Mouse (Mus musculus) forebrain, embryonic 16.5 days (tissue): Measurements from ENCODE around the gene Scd4. TPM values are rescaled to one million over a fixed set of nuclear protein-coding genes. Genes with fewer than 3 reads are reported as not detected.
"Not testable (repeated sequence)": the region's sequence is repeated elsewhere in the genome, so short reads cannot be mapped to it uniquely, and the experiment has no call there.

Experiments
- ATAC-seq: fragments of 200-750 bp; cut with Nextera tagmentation; 2 replicates; pipeline ENCODE4 v1.8.0; 2017; ENCODE audit warnings: mild to moderate bottlenecking, moderate library complexity
- H3K27ac ChIP-seq: fragments of 300-500 bp; sonication (generic); 2 replicates; pipeline ENCODE4 v1.5.1; 2014; ENCODE audit warnings: low read length, control low read depth
- H3K27me3 ChIP-seq: fragments of 300-500 bp; sonication (generic); replicated peaks from 2 replicates; pipeline ENCODE4 v1.6.1; 2014; ENCODE audit warnings: low read length; ENCODE audit not compliant: control insufficient read depth, insufficient read depth
- H3K36me3 ChIP-seq: fragments of 300-500 bp; sonication (generic); 2 replicates; pipeline ENCODE4 v1.6.1; 2014; ENCODE audit not compliant: control insufficient read depth, insufficient read depth
- H3K4me1 ChIP-seq: fragments of 300-500 bp; sonication (generic); replicated peaks from 2 replicates; pipeline ENCODE4 v1.6.1; 2014; ENCODE audit warnings: low read length; ENCODE audit not compliant: control insufficient read depth, insufficient read depth
- H3K4me2 ChIP-seq: fragments of 300-500 bp; sonication (generic); 2 replicates; pipeline ENCODE4 v1.6.1; 2014; ENCODE audit warnings: mild to moderate bottlenecking, low read length, control low read depth
- H3K4me3 ChIP-seq: fragments of 300-500 bp; sonication (generic); replicated peaks from 2 replicates; pipeline ENCODE4 v1.5.1; 2014; ENCODE audit warnings: mild to moderate bottlenecking, low read length, control low read depth
- H3K9ac ChIP-seq: fragments of 300-500 bp; sonication (generic); replicated peaks from 2 replicates; pipeline ENCODE4 v1.6.1; 2014; ENCODE audit warnings: low read depth, low read length, control low read depth
- H3K9me3 ChIP-seq: fragments of 300-500 bp; sonication (generic); 2 replicates; pipeline ENCODE4 v1.6.1; 2016; ENCODE audit warnings: low read length; ENCODE audit not compliant: control insufficient read depth
- WGBS: fragments of 180-500 bp; shearing (Covaris S2); extraction: QIAGEN DNeasy Blood & Tissue Kit; methylation state at CpG from one replicate; pipeline ENCODE4 v1.1.7; 2014; 5-methylcytosine and 5-hydroxymethylcytosine counted together
- polyA plus RNA-seq: library from polyadenylated mRNA; unstranded; fragments of >200 nt; fragmentation: Nextera tagmentation; extraction: Ambion mirVana; gene quantifications from 2 replicates; pipeline ENCODE4 v1.2.1, GENCODE M21; 2015

The Scd4 gene
- polyA plus RNA-seq, 1 experiment from 2014 or later: 0.16 TPM

GRCm38 (mm10) chr19:44304851-44305510, 27.9 kb upstream of the Scd4 start:
- H3K4me1 ChIP-seq: peaks cover 48% of the 10 kb centered on the region
- no peak for ATAC-seq

GRCm38 (mm10) chr19:44305701-44306100, 27.2 kb upstream of the Scd4 start:
- Histone ChIP-seq H3K27me3 (no peaks in the 10 kb centered on the region), H3K36me3 (peaks cover 44% of the 10 kb centered on the region), H3K27ac (no peak overlapping the region), H3K9ac (no peak overlapping the region), H3K4me3 (no peak overlapping the region), H3K9me3 (no peaks in the 10 kb centered on the region), H3K4me2 (no peak overlapping the region), H3K4me1 (peaks cover 41% of the 10 kb centered on the region)
- WGBS: 87% methylated on average over 15 of the region's 15 CpGs
- ATAC-seq: no peak

More at GRCm38 (mm10) chr19:44304851-44305510, 27.9 kb upstream of the Scd4 start:
- Histone ChIP-seq H3K9ac (no peak overlapping the region), H3K9me3 (no peaks in the 10 kb centered on the region), H3K4me2 (no peak overlapping the region), H3K36me3 (peaks cover 52% of the 10 kb centered on the region), H3K27ac (no peak overlapping the region), H3K4me3 (no peak overlapping the region), H3K27me3 (no peaks in the 10 kb centered on the region)
- WGBS: 77% methylated on average over 16 of the region's 16 CpGs

- Histone ChIP-seq H3K4me3 (no peak overlapping the region), H3K4me2 (no peak overlapping the region), H3K36me3 (peaks cover 44% of the 10 kb centered on the region), H3K27me3 (no peaks in the 10 kb centered on the region), H3K9me3 (no peaks in the 10 kb centered on the region), H3K27ac (no peak overlapping the region), H3K4me1 (peaks cover 41% of the 10 kb centered on the region), H3K9ac (no peak overlapping the region)
- 68% methylated on average over 7 of the region's 7 CpGs for whole genome bisulfite sequencing
- ATAC-seq: no peak
These were observed 26.7 kb upstream of the Scd4 start for GRCm38 (mm10) chr19:44306171-44306570.

GRCm38 (mm10) chr19:44307101-44307914, 25.6 kb upstream of the Scd4 start:
- Histone ChIP-seq H3K27me3 (no peaks in the 10 kb centered on the region), H3K9me3 (no peaks in the 10 kb centered on the region), H3K27ac (no peak overlapping the region), H3K4me1 (peaks cover 33% of the 10 kb centered on the region), H3K36me3 (peaks cover 36% of the 10 kb centered on the region), H3K4me3 (no peak overlapping the region), H3K4me2 (no peak overlapping the region), H3K9ac (no peak overlapping the region)
- ATAC-seq: no peak
- WGBS: 82% methylated on average over 9 of the region's 9 CpGs

GRCm38 (mm10) chr19:44307915-44308470, 24.9 kb upstream of the Scd4 start:
- H3K27me3 ChIP-seq: no peaks in the 10 kb centered on the region
- no peak overlapping the region for H3K4me2 ChIP-seq
- H3K9ac ChIP-seq: no peak overlapping the region
- H3K4me1 ChIP-seq: peaks cover 27% of the 10 kb centered on the region
- WGBS: 76% methylated on average over 6 of the region's 6 CpGs
- no peak overlapping the region for H3K4me3 ChIP-seq
- H3K27ac ChIP-seq: no peak overlapping the region
- no peaks in the 10 kb centered on the region for H3K9me3 ChIP-seq
- peaks cover 35% of the 10 kb centered on the region for H3K36me3 ChIP-seq
- no peak for ATAC-seq

GRCm38 (mm10) chr19:44308611-44309246, 24.2 kb upstream of the Scd4 start:
- H3K4me3 ChIP-seq: no peak overlapping the region
- H3K4me1 ChIP-seq: peaks cover 23% of the 10 kb centered on the region
- peaks cover 28% of the 10 kb centered on the region for H3K36me3 ChIP-seq
- no peaks in the 10 kb centered on the region for H3K9me3 ChIP-seq
- 86% methylated on average over 8 of the region's 8 CpGs for WGBS
- H3K27ac ChIP-seq: no peak overlapping the region
- no peak for ATAC-seq
- no peaks in the 10 kb centered on the region for H3K27me3 ChIP-seq
- no peak overlapping the region for H3K4me2 ChIP-seq
- H3K9ac ChIP-seq: no peak overlapping the region

- no peak overlapping the region for H3K4me2 ChIP-seq
- H3K4me3 ChIP-seq: no peak overlapping the region
- ATAC-seq: no peak
- no peak overlapping the region for H3K9ac ChIP-seq
- 77% methylated on average over 12 of the region's 12 CpGs for WGBS
- no peaks in the 10 kb centered on the region for H3K27me3 ChIP-seq
- H3K4me1 ChIP-seq: peaks cover 22% of the 10 kb centered on the region
- peaks cover 20% of the 10 kb centered on the region for H3K36me3 ChIP-seq
- H3K27ac ChIP-seq: no peak overlapping the region
- no peaks in the 10 kb centered on the region for H3K9me3 ChIP-seq
These were observed 23.3 kb upstream of the Scd4 start for GRCm38 (mm10) chr19:44309351-44310154.

GRCm38 (mm10) chr19:44310155-44310575, 22.7 kb upstream of the Scd4 start:
- not testable (repeated sequence) for H3K27ac ChIP-seq, H3K27me3 ChIP-seq, H3K9me3 ChIP-seq, ATAC-seq, H3K4me3 ChIP-seq, H3K4me2 ChIP-seq, H3K9ac ChIP-seq
- 84% methylated on average over 1 of the region's 1 CpGs for WGBS
- peaks cover 14% of the 10 kb centered on the region for H3K36me3 ChIP-seq
- peaks cover 19% of the 10 kb centered on the region for H3K4me1 ChIP-seq
